ENCODE assay signal across 19 mouse cellular contexts in the genomic region with DNA sequence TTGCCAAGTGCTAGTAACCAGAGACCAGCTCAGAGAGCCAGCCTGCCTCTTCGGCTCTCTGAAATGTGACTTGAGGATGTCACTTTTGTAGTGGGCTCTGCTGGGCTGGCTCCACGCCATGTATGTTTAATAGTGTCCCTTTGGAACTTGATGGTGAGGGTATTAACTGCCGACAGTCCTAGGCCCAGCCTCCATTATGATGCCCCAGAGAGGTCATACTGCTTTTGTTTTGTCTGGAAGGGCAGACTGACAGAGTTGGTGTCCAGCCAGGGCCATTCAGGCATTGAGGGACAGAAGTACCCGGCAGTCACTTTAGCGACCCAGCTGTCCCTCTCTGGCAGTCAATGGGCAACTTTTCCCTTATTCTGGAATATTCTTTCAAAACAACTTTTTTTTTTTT. TPM values are rescaled to one million over a fixed set of nuclear protein-coding genes. Genes with fewer than 3 reads are reported as not detected.
DNase-seq lines count a peak whose midpoint lies in the region; ATAC-seq and TF ChIP-seq lines count a peak whose summit lies in the region.
"Had no signal": no experiment of that assay in that cellular context is flagged by ENCODE, and none has a peak within 500 bp of the region (broad histone marks: within the 10 kb centered on the region; RNA-seq: fewer than 3 reads in every experiment).

No protein-coding gene starts in this region.

- ATAC-seq in hindbrain, embryonic 12.5 days (ENCODE audit: low FRiP score), result no peak
- ATAC-seq in hindbrain, postnatal 0 days, result peak; percentile 28; the same call in 1 of the 2 replicates
- no peak for ATAC-seq in midbrain, embryonic 16.5 days
- ATAC-seq: intestine, embryonic 15.5 days had no signal

- H3K4me3 ChIP-seq in hindbrain, embryonic 10.5 days, result no peak overlapping the region
- H3K4me3 ChIP-seq in hindbrain, embryonic 12.5 days, result no peak overlapping the region
- no peak overlapping the region for H3K4me3 ChIP-seq in hindbrain, postnatal 0 days (ENCODE audit: low read length)
- H3K4me3 ChIP-seq in midbrain, embryonic 16.5 days (ENCODE audit: low read depth, low read length), result no peak overlapping the region
- H3K4me3 ChIP-seq: embryonic facial prominence, embryonic 12.5 days; heart, embryonic 10.5 days; intestine, embryonic 15.5 days; left cerebral cortex, adult 2 months; liver, embryonic 15.5 days; midbrain, embryonic 12.5 days; neural tube, embryonic 12.5 days had no signal

- no peak for DNase-seq in hindbrain, embryonic 10.5 days (ENCODE audit: low spot score)
- peak; percentile 39 for DNase-seq in lung, postnatal 10 days
- DNase-seq in lung, adult 18-20 months, result no peak
- DNase-seq in hindbrain, postnatal 0 days (ENCODE audit: low spot score), result peak; percentile 84
- no peak for DNase-seq in urinary bladder, postnatal 14 days (ENCODE audit: low spot score)
- DNase-seq in adrenal gland, postnatal 36 days, result no peak
- DNase-seq: gastrocnemius, postnatal 36 days; lung, postnatal 36 days; right cerebral cortex, adult 18-20 months; thymus, postnatal 4 days had no signal

- H3K4me1 ChIP-seq in hindbrain, embryonic 10.5 days (replicated peaks), result peaks cover 93% of the 10 kb centered on the region
- H3K4me1 ChIP-seq in hindbrain, embryonic 12.5 days, result peaks cover 74% of the 10 kb centered on the region
- peaks cover 60% of the 10 kb centered on the region for H3K4me1 ChIP-seq in hindbrain, postnatal 0 days (ENCODE audit: insufficient read depth, low read length)
- peaks cover 65% of the 10 kb centered on the region for H3K4me1 ChIP-seq in midbrain, embryonic 16.5 days (ENCODE audit: control insufficient read depth, insufficient read depth, low read length)
- H3K4me1 ChIP-seq: liver, embryonic 15.5 days had no signal

- no peak for TF ChIP-seq CTCF in hindbrain, postnatal 0 days (IDR thresholded peaks at IDR 0.05; ENCODE audit: low read depth)

- no peak overlapping the region for H3K9ac ChIP-seq in hindbrain, embryonic 12.5 days
- no peak overlapping the region for H3K9ac ChIP-seq in hindbrain, postnatal 0 days (replicated peaks; ENCODE audit: low read length)
- peak overlapping the region; percentile 26; the same call in 1 of the 2 replicates for H3K9ac ChIP-seq in midbrain, embryonic 16.5 days (ENCODE audit: low read depth, low read length)
- H3K9ac ChIP-seq: embryonic facial prominence, embryonic 12.5 days; intestine, embryonic 15.5 days; liver, embryonic 15.5 days; midbrain, embryonic 12.5 days; neural tube, embryonic 12.5 days had no signal

- H3K4me2 ChIP-seq in hindbrain, embryonic 12.5 days (replicated peaks), result no peak overlapping the region
- H3K4me2 ChIP-seq in hindbrain, postnatal 0 days (ENCODE audit: low read depth, low read length), result no peak overlapping the region
- no peak overlapping the region for H3K4me2 ChIP-seq in midbrain, embryonic 16.5 days (ENCODE audit: low read length)
- H3K4me2 ChIP-seq: embryonic facial prominence, embryonic 12.5 days; intestine, embryonic 15.5 days; liver, embryonic 15.5 days; midbrain, embryonic 12.5 days; neural tube, embryonic 12.5 days had no signal

- no peaks in the 10 kb centered on the region for H3K27me3 ChIP-seq in hindbrain, embryonic 10.5 days (ENCODE audit: insufficient read depth, poor library complexity, severe bottlenecking)
- H3K27me3 ChIP-seq in hindbrain, embryonic 12.5 days, result no peaks in the 10 kb centered on the region
- no peaks in the 10 kb centered on the region for H3K27me3 ChIP-seq in hindbrain, postnatal 0 days (ENCODE audit: insufficient read depth, low read length)
- no peaks in the 10 kb centered on the region for H3K27me3 ChIP-seq in midbrain, embryonic 16.5 days (ENCODE audit: control insufficient read depth, insufficient read depth, low read depth, low read length)
- H3K27me3 ChIP-seq: embryonic facial prominence, embryonic 12.5 days; intestine, embryonic 15.5 days; liver, embryonic 15.5 days; midbrain, embryonic 12.5 days; neural tube, embryonic 12.5 days had no signal

- no peaks in the 10 kb centered on the region for H3K36me3 ChIP-seq in hindbrain, embryonic 10.5 days
- H3K36me3 ChIP-seq in hindbrain, embryonic 12.5 days, result no peaks in the 10 kb centered on the region
- no peaks in the 10 kb centered on the region for H3K36me3 ChIP-seq in hindbrain, postnatal 0 days (ENCODE audit: insufficient read depth, low read length)
- H3K36me3 ChIP-seq in midbrain, embryonic 16.5 days (ENCODE audit: control insufficient read depth, insufficient read depth, low read length), result no peaks in the 10 kb centered on the region
- H3K36me3 ChIP-seq: embryonic facial prominence, embryonic 12.5 days; heart, embryonic 10.5 days; intestine, embryonic 15.5 days; liver, embryonic 15.5 days; midbrain, embryonic 12.5 days; neural tube, embryonic 12.5 days had no signal

- no peaks in the 10 kb centered on the region for H3K9me3 ChIP-seq in hindbrain, embryonic 10.5 days
- no peaks in the 10 kb centered on the region for H3K9me3 ChIP-seq in hindbrain, embryonic 12.5 days (replicated peaks)
- H3K9me3 ChIP-seq in hindbrain, postnatal 0 days (ENCODE audit: low read length), result no peaks in the 10 kb centered on the region
- H3K9me3 ChIP-seq in midbrain, embryonic 16.5 days (replicated peaks; ENCODE audit: control insufficient read depth, low read length, poor library complexity, severe bottlenecking), result no peaks in the 10 kb centered on the region
- H3K9me3 ChIP-seq: embryonic facial prominence, embryonic 12.5 days; heart, embryonic 10.5 days; intestine, embryonic 15.5 days; liver, embryonic 15.5 days; midbrain, embryonic 12.5 days; neural tube, embryonic 12.5 days had no signal

- WGBS in hindbrain, embryonic 10.5 days, result 42% methylated on average over 5 of the region's 5 CpGs
- WGBS in hindbrain, embryonic 12.5 days, result 42% methylated on average over 5 of the region's 5 CpGs
- WGBS in hindbrain, postnatal 0 days, result 17% methylated on average over 5 of the region's 5 CpGs
- WGBS in midbrain, embryonic 16.5 days, result 21% methylated on average over 5 of the region's 5 CpGs

- H3K27ac ChIP-seq in hindbrain, embryonic 10.5 days, result peak overlapping the region; percentile 73; the same call in 1 of the 2 replicates
- no peak overlapping the region for H3K27ac ChIP-seq in hindbrain, embryonic 12.5 days
- peak overlapping the region; percentile 78 for H3K27ac ChIP-seq in hindbrain, postnatal 0 days
- H3K27ac ChIP-seq in midbrain, embryonic 16.5 days (ENCODE audit: low read length), result no peak overlapping the region
- H3K27ac ChIP-seq: embryonic facial prominence, embryonic 12.5 days; heart, embryonic 10.5 days; intestine, embryonic 15.5 days; left cerebral cortex, adult 2 months; liver, embryonic 15.5 days; midbrain, embryonic 12.5 days; neural tube, embryonic 12.5 days had no signal

RNA-seq across cellular contexts. Expression of a gene that starts 17.4 kb away (rescaled TPM):
- 30.0 and 38.4 TPM in 2 replicates for polyA plus RNA-seq in hindbrain, embryonic 10.5 days (2016; fragmentation: Nextera tagmentation; extraction: Ambion mirVana)
- 60.5 and 66.7 TPM in 2 replicates for polyA plus RNA-seq in hindbrain, embryonic 12.5 days (2016; fragmentation: Nextera tagmentation; extraction: Ambion mirVana)
- total RNA-seq in hindbrain, postnatal 0 days (2014; rRNA removed), result 587 and 649 TPM in 2 replicates
- polyA plus RNA-seq in hindbrain, postnatal 0 days (2015; fragmentation: Nextera tagmentation; extraction: Ambion mirVana), result 150 and 180 TPM in 2 replicates
- polyA plus RNA-seq in midbrain, embryonic 16.5 days (2015; fragmentation: Nextera tagmentation; extraction: Ambion mirVana), result 188 and 205 TPM in 2 replicates
- 100 to 1,000 TPM; 294 to 435 TPM for total RNA-seq in adrenal gland, postnatal 36 days (2021)

Comparison
In these comparisons a context has a peak if more than half of its experiments do, and no peak if none do; other contexts are left out.
1. DNase-seq: peak in lung, postnatal 10 days (single experiment) and hindbrain, postnatal 0 days (single experiment); none in hindbrain, embryonic 10.5 days (single experiment), lung, adult 18-20 months (0 of 2), urinary bladder, postnatal 14 days (single experiment) and adrenal gland, postnatal 36 days (0 of 2).
2. H3K27ac ChIP-seq: peak in hindbrain, embryonic 10.5 days (single experiment) and hindbrain, postnatal 0 days (single experiment); none in hindbrain, embryonic 12.5 days (single experiment) and midbrain, embryonic 16.5 days (single experiment).